Mouse (Mus musculus): ENCODE data around the gene Abcd3.

DNA sequence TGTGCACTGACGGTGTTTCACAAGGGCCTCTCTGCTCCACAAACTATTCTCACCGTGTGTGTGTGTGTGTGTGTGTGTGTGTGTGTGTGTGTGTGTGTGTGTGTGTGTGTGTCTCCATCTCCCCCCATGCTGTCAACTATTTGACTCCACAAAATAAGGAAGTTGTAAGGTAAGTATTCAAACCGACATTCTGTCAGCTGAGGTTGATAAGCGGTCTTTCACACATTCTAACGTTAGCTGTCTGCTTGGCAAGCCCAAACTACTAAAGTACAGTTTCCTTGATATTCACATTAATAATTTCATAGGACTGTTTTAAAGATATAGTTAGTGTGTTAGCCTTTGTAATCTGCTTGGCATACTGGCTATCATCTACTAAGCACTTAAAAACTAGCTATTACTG lies 48.3 kb downstream of the Abcd3 start:
- no peak for TF ChIP-seq POLR2A (IDR thresholded peaks at IDR 0.05; ENCODE audit: insufficient read length, low read depth)
- TF ChIP-seq USF1 (IDR thresholded peaks at IDR 0.05; ENCODE audit: low read depth), result no peak

All from myocyte (in vitro differentiated cells).